ENCODE assay signal across 9 mouse cellular contexts in genomic region chr8:120227578-120227876, GRCm38 (mm10). TPM values are rescaled to one million over a fixed set of nuclear protein-coding genes. Genes with fewer than 3 reads are reported as not detected.
A peak's percentile ranks its signal among the peaks of the same experiment; 100 is the strongest.
DNase-seq lines count a peak whose midpoint lies in the region; ATAC-seq and TF ChIP-seq lines count a peak whose summit lies in the region.
"Had no signal": no experiment of that assay in that cellular context is flagged by ENCODE, and none has a peak within 500 bp of the region (broad histone marks: within the 10 kb centered on the region; RNA-seq: fewer than 3 reads in every experiment).

No protein-coding gene starts in this region.

- no peaks in the 10 kb centered on the region for H3K36me3 ChIP-seq in kidney, embryonic 14.5 days (ENCODE audit: control insufficient read depth, insufficient read depth, low read length)
- H3K36me3 ChIP-seq in embryonic facial prominence, embryonic 12.5 days: no peaks in the 10 kb centered on the region
- H3K36me3 ChIP-seq in hindbrain, embryonic 14.5 days (replicated peaks; ENCODE audit: control insufficient read depth, insufficient read depth): no peaks in the 10 kb centered on the region
- H3K36me3 ChIP-seq in midbrain, postnatal 0 days (ENCODE audit: insufficient read depth, low read length): no peaks in the 10 kb centered on the region
- H3K36me3 ChIP-seq: G1E had no signal

- no peak for DNase-seq in kidney, adult 11 months
- no peak for DNase-seq in hindbrain, embryonic 14.5 days (ENCODE audit: low spot score)
- DNase-seq in midbrain, postnatal 0 days (ENCODE audit: low spot score): no peak
- DNase-seq in cerebellum, adult 9-11 months: no peak
- no peak for DNase-seq in MN1 (ENCODE audit: low spot score)

- H3K4me1 ChIP-seq in kidney, embryonic 14.5 days (ENCODE audit: control insufficient read depth, insufficient read depth, low read length): peaks cover 52% of the 10 kb centered on the region
- peaks cover 75% of the 10 kb centered on the region for H3K4me1 ChIP-seq in embryonic facial prominence, embryonic 12.5 days
- peaks cover 49% of the 10 kb centered on the region for H3K4me1 ChIP-seq in hindbrain, embryonic 14.5 days (replicated peaks; ENCODE audit: control insufficient read depth, insufficient read depth, low read length)
- peaks cover 18% of the 10 kb centered on the region; the same call in 1 of the 2 replicates for H3K4me1 ChIP-seq in midbrain, postnatal 0 days (ENCODE audit: insufficient read depth, low read length)

- ATAC-seq in kidney, embryonic 14.5 days (ENCODE audit: low FRiP score, low TSS enrichment): peak; percentile 7; the same call in 1 of the 2 replicates
- ATAC-seq in embryonic facial prominence, embryonic 12.5 days (ENCODE audit: insufficient number of reproducible peaks, insufficient read depth, low FRiP score, low TSS enrichment): peak; percentile 2; the same call in 1 of the 2 replicates
- ATAC-seq in hindbrain, embryonic 14.5 days (ENCODE audit: low FRiP score): no peak
- ATAC-seq in midbrain, postnatal 0 days (ENCODE audit: low FRiP score): no peak
- no peak for ATAC-seq in frontal cortex, adult (ENCODE audit: low TSS enrichment)

- peak overlapping the region; percentile 97 for H3K4me2 ChIP-seq in kidney, embryonic 14.5 days (replicated peaks; ENCODE audit: low read depth, low read length)
- peak overlapping the region; percentile 95 for H3K4me2 ChIP-seq in embryonic facial prominence, embryonic 12.5 days (replicated peaks)
- H3K4me2 ChIP-seq in hindbrain, embryonic 14.5 days (replicated peaks): peak overlapping the region; percentile 85
- H3K4me2 ChIP-seq in midbrain, postnatal 0 days (ENCODE audit: low read depth, low read length, poor library complexity, severe bottlenecking): peak overlapping the region; percentile 89

- TF ChIP-seq CTCF in midbrain, postnatal 0 days (IDR thresholded peaks at IDR 0.05): no peak

- H3K9ac ChIP-seq in kidney, embryonic 14.5 days (ENCODE audit: low read depth, low read length): peak overlapping the region; percentile 45; the same call in 1 of the 2 replicates
- peak overlapping the region; percentile 83; the same call in 1 of the 2 replicates for H3K9ac ChIP-seq in embryonic facial prominence, embryonic 12.5 days
- H3K9ac ChIP-seq in hindbrain, embryonic 14.5 days: no peak overlapping the region
- H3K9ac ChIP-seq in midbrain, postnatal 0 days (replicated peaks; ENCODE audit: low read length, poor library complexity, severe bottlenecking): no peak overlapping the region

- no peaks in the 10 kb centered on the region for H3K9me3 ChIP-seq in kidney, embryonic 14.5 days (ENCODE audit: control insufficient read depth, low read length)
- no peaks in the 10 kb centered on the region for H3K9me3 ChIP-seq in embryonic facial prominence, embryonic 12.5 days
- no peaks in the 10 kb centered on the region for H3K9me3 ChIP-seq in hindbrain, embryonic 14.5 days (ENCODE audit: control insufficient read depth, low read length)
- H3K9me3 ChIP-seq in midbrain, postnatal 0 days (ENCODE audit: low read length): no peaks in the 10 kb centered on the region

- peak overlapping the region; percentile 47; the same call in 1 of the 2 replicates for H3K27ac ChIP-seq in kidney, embryonic 14.5 days (ENCODE audit: low read depth, low read length)
- peak overlapping the region; percentile 75 for H3K27ac ChIP-seq in embryonic facial prominence, embryonic 12.5 days
- 0 out of 2 replicates have a peak overlapping the region, but pooled peaks have one; percentile 14 for H3K27ac ChIP-seq in hindbrain, embryonic 14.5 days
- H3K27ac ChIP-seq in midbrain, postnatal 0 days (ENCODE audit: low read depth, low read length): no peak overlapping the region; the same call in 1 of the 2 replicates

- H3K4me3 ChIP-seq in kidney, embryonic 14.5 days (ENCODE audit: low read length): peak overlapping the region; percentile 67
- H3K4me3 ChIP-seq in embryonic facial prominence, embryonic 12.5 days: peak overlapping the region; percentile 74
- H3K4me3 ChIP-seq in hindbrain, embryonic 14.5 days (replicated peaks; ENCODE audit: low read length): peak overlapping the region; percentile 61
- H3K4me3 ChIP-seq in midbrain, postnatal 0 days (ENCODE audit: low read depth, low read length): peak overlapping the region; percentile 61

- H3K27me3 ChIP-seq in kidney, embryonic 14.5 days (ENCODE audit: control insufficient read depth, insufficient read depth, low read length): peaks cover 12% of the 10 kb centered on the region
- H3K27me3 ChIP-seq in embryonic facial prominence, embryonic 12.5 days: 0 out of 2 replicates have a peak, but pooled peaks cover 6% of the 10 kb centered on the region
- peaks cover 15% of the 10 kb centered on the region for H3K27me3 ChIP-seq in hindbrain, embryonic 14.5 days (ENCODE audit: control insufficient read depth, insufficient read depth, low read length)
- H3K27me3 ChIP-seq in midbrain, postnatal 0 days (ENCODE audit: insufficient read depth, low read length): peaks cover 9% of the 10 kb centered on the region

RNA-seq across cellular contexts. Expression of gene Gse1, which starts 0.7 kb away (rescaled TPM):
- polyA plus RNA-seq in kidney, embryonic 14.5 days (2014; fragmentation: Nextera tagmentation; extraction: Ambion mirVana): 11.3 and 12.1 TPM in 2 replicates
- polyA plus RNA-seq in embryonic facial prominence, embryonic 12.5 days (2016; fragmentation: Nextera tagmentation; extraction: Ambion mirVana): 10.6 and 12.3 TPM in 2 replicates
- 18.8 and 23.9 TPM in 2 replicates for polyA plus RNA-seq in hindbrain, embryonic 14.5 days (2014; fragmentation: Nextera tagmentation; extraction: Ambion mirVana)
- 47.3 and 51.3 TPM in 2 replicates for total RNA-seq in midbrain, postnatal 0 days (2014; rRNA removed)
- 9.9 and 12.4 TPM in 2 replicates for polyA plus RNA-seq in midbrain, postnatal 0 days (2015; fragmentation: Nextera tagmentation; extraction: Ambion mirVana)

RNA-seq across cellular contexts. Expression of gene Fam92b, which starts 50.3 kb away (rescaled TPM):
- polyA plus RNA-seq in kidney, embryonic 14.5 days (2014; fragmentation: Nextera tagmentation; extraction: Ambion mirVana): 0.24 TPM in 1 of 2 replicates, not detected in the other
- 0.70 and 1.7 TPM in 2 replicates for polyA plus RNA-seq in embryonic facial prominence, embryonic 12.5 days (2016; fragmentation: Nextera tagmentation; extraction: Ambion mirVana)
- polyA plus RNA-seq in hindbrain, embryonic 14.5 days (2014; fragmentation: Nextera tagmentation; extraction: Ambion mirVana): 1.6 and 3.3 TPM in 2 replicates
- total RNA-seq in midbrain, postnatal 0 days (2014; rRNA removed): 1.0 and 2.0 TPM in 2 replicates
- polyA plus RNA-seq in midbrain, postnatal 0 days (2015; fragmentation: Nextera tagmentation; extraction: Ambion mirVana): 1.7 and 2.4 TPM in 2 replicates
- total RNA-seq: G1E had no signal
- polyA plus RNA-seq: G1E had no signal

Comparison
In these comparisons a context has a peak if more than half of its experiments do, and no peak if none do; other contexts are left out.
1. ATAC-seq: peak in kidney, embryonic 14.5 days (single experiment) and embryonic facial prominence, embryonic 12.5 days (single experiment); none in hindbrain, embryonic 14.5 days (single experiment), midbrain, postnatal 0 days (single experiment) and frontal cortex, adult (single experiment).
2. H3K9ac ChIP-seq: peak in kidney, embryonic 14.5 days (single experiment) and embryonic facial prominence, embryonic 12.5 days (single experiment); none in hindbrain, embryonic 14.5 days (single experiment) and midbrain, postnatal 0 days (single experiment).
3. Peak in every context shown above with its lines, with median percentiles within 50 percentile points of each other: H3K4me2 ChIP-seq and H3K4me3 ChIP-seq.